Comparison of ENCODE assay signal across 34 mouse cellular contexts in the genomic region with DNA sequence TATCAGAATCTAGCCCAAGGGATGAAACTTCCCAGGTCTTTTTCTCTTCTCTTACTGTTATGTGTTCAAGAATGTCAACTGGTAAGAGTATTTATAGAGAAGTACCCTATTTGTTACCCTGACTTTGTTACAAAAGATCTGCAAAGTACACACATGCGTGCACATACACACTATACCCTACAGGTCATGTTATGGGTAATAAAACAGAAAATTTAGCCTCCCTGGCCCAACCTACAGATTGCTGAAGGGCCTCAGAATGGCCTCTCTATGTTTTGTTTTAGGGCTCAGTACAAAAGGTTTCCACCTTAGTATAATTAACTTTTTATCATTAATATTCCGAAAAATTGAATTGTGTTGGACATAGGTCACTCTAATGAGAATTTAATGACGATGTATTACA. TPM values are rescaled to one million over a fixed set of nuclear protein-coding genes. Genes with fewer than 3 reads are reported as not detected.
DNase-seq lines count a peak whose midpoint lies in the region; ATAC-seq lines count a peak whose summit lies in the region.
"Had no signal": no experiment of that assay in that cellular context is flagged by ENCODE, and none has a peak within 500 bp of the region (broad histone marks: within the 10 kb centered on the region; RNA-seq: fewer than 3 reads in every experiment).

No protein-coding gene starts in this region.

- H3K27me3 ChIP-seq in forebrain, embryonic 12.5 days, result no peaks in the 10 kb centered on the region
- no peaks in the 10 kb centered on the region for H3K27me3 ChIP-seq in forebrain, embryonic 16.5 days (replicated peaks; ENCODE audit: control insufficient read depth, insufficient read depth, low read length)
- H3K27me3 ChIP-seq in midbrain, embryonic 12.5 days, result no peaks in the 10 kb centered on the region
- H3K27me3 ChIP-seq in midbrain, embryonic 14.5 days (ENCODE audit: control insufficient read depth, insufficient read depth, low read length), result no peaks in the 10 kb centered on the region
- no peaks in the 10 kb centered on the region for H3K27me3 ChIP-seq in forebrain, embryonic 15.5 days
- H3K27me3 ChIP-seq in midbrain, embryonic 16.5 days (ENCODE audit: control insufficient read depth, insufficient read depth, low read depth, low read length), result no peaks in the 10 kb centered on the region
- H3K27me3 ChIP-seq: embryonic facial prominence, embryonic 15.5 days had no signal

- no peak overlapping the region for H3K27ac ChIP-seq in forebrain, embryonic 12.5 days
- H3K27ac ChIP-seq in forebrain, embryonic 16.5 days (ENCODE audit: low read length), result no peak overlapping the region
- no peak overlapping the region for H3K27ac ChIP-seq in midbrain, embryonic 12.5 days (replicated peaks)
- H3K27ac ChIP-seq in midbrain, embryonic 14.5 days (replicated peaks; ENCODE audit: low read depth, low read length), result no peak overlapping the region
- H3K27ac ChIP-seq in forebrain, embryonic 15.5 days (replicated peaks), result no peak overlapping the region
- H3K27ac ChIP-seq in midbrain, embryonic 16.5 days (ENCODE audit: low read length), result no peak overlapping the region
- H3K27ac ChIP-seq: embryonic facial prominence, embryonic 10.5 days; embryonic facial prominence, embryonic 15.5 days; liver, embryonic 14.5 days had no signal

- no peaks in the 10 kb centered on the region for H3K9me3 ChIP-seq in forebrain, embryonic 12.5 days
- no peaks in the 10 kb centered on the region for H3K9me3 ChIP-seq in forebrain, embryonic 16.5 days (ENCODE audit: control insufficient read depth, low read length)
- H3K9me3 ChIP-seq in midbrain, embryonic 12.5 days, result no peaks in the 10 kb centered on the region
- no peaks in the 10 kb centered on the region for H3K9me3 ChIP-seq in midbrain, embryonic 14.5 days (ENCODE audit: control insufficient read depth, low read length)
- no peaks in the 10 kb centered on the region for H3K9me3 ChIP-seq in forebrain, embryonic 15.5 days
- no peaks in the 10 kb centered on the region for H3K9me3 ChIP-seq in midbrain, embryonic 16.5 days (replicated peaks; ENCODE audit: control insufficient read depth, low read length, poor library complexity, severe bottlenecking)
- H3K9me3 ChIP-seq: embryonic facial prominence, embryonic 10.5 days; embryonic facial prominence, embryonic 15.5 days; G1E had no signal

- H3K36me3 ChIP-seq in forebrain, embryonic 12.5 days (replicated peaks), result no peaks in the 10 kb centered on the region
- H3K36me3 ChIP-seq in forebrain, embryonic 16.5 days (ENCODE audit: control insufficient read depth, insufficient read depth), result no peaks in the 10 kb centered on the region
- no peaks in the 10 kb centered on the region for H3K36me3 ChIP-seq in midbrain, embryonic 12.5 days
- no peaks in the 10 kb centered on the region for H3K36me3 ChIP-seq in midbrain, embryonic 14.5 days (ENCODE audit: control insufficient read depth, insufficient read depth, low read length)
- no peaks in the 10 kb centered on the region for H3K36me3 ChIP-seq in forebrain, embryonic 15.5 days
- no peaks in the 10 kb centered on the region for H3K36me3 ChIP-seq in midbrain, embryonic 16.5 days (ENCODE audit: control insufficient read depth, insufficient read depth, low read length)
- H3K36me3 ChIP-seq: embryonic facial prominence, embryonic 10.5 days; embryonic facial prominence, embryonic 15.5 days; G1E had no signal

- peak; percentile 12; the same call in 1 of the 2 replicates for ATAC-seq in forebrain, embryonic 12.5 days (ENCODE audit: low FRiP score)
- no peak for ATAC-seq in forebrain, embryonic 16.5 days
- ATAC-seq in midbrain, embryonic 12.5 days (ENCODE audit: low FRiP score, low read depth), result 0 out of 2 replicates have a peak, but pooled peaks have one; percentile 24
- no peak; the same call in 1 of the 2 replicates for ATAC-seq in midbrain, embryonic 14.5 days (ENCODE audit: low FRiP score, low TSS enrichment)
- ATAC-seq in forebrain, embryonic 15.5 days (replicated peaks), result 0 out of 2 replicates have a peak, but pooled peaks have one; percentile 23
- 0 out of 2 replicates have a peak, but pooled peaks have one; percentile 13 for ATAC-seq in midbrain, embryonic 16.5 days
- ATAC-seq: intestine, postnatal 0 days had no signal

- DNase-seq in midbrain, embryonic 14.5 days, result no peak
- no peak for DNase-seq in layer of hippocampus, postnatal 36 days
- DNase-seq: cerebellum, adult 8-10 months; cerebellum, postnatal 25 days; gastrocnemius, postnatal 36 days; heart, adult 18-20 months; heart, postnatal 36 days; kidney, adult 9 months; kidney, postnatal 10 days; liver; lung, embryonic 14.5 days; lung, postnatal 14 days; thymus, postnatal 4 days had no signal

- H3K4me2 ChIP-seq in forebrain, embryonic 12.5 days, result no peak overlapping the region
- no peak overlapping the region for H3K4me2 ChIP-seq in forebrain, embryonic 16.5 days (ENCODE audit: low read length)
- H3K4me2 ChIP-seq in midbrain, embryonic 12.5 days (replicated peaks), result no peak overlapping the region
- H3K4me2 ChIP-seq in midbrain, embryonic 14.5 days (ENCODE audit: low read length), result no peak overlapping the region
- no peak overlapping the region for H3K4me2 ChIP-seq in forebrain, embryonic 15.5 days (replicated peaks)
- H3K4me2 ChIP-seq in midbrain, embryonic 16.5 days (ENCODE audit: low read length), result no peak overlapping the region
- H3K4me2 ChIP-seq: embryonic facial prominence, embryonic 15.5 days; heart, embryonic 11.5 days; lung, embryonic 14.5 days had no signal

- H3K4me3 ChIP-seq in forebrain, embryonic 12.5 days (replicated peaks), result no peak overlapping the region
- H3K4me3 ChIP-seq in forebrain, embryonic 16.5 days (replicated peaks; ENCODE audit: low read length), result no peak overlapping the region
- no peak overlapping the region for H3K4me3 ChIP-seq in midbrain, embryonic 12.5 days
- H3K4me3 ChIP-seq in midbrain, embryonic 14.5 days (replicated peaks; ENCODE audit: low read depth, low read length), result no peak overlapping the region
- no peak overlapping the region for H3K4me3 ChIP-seq in forebrain, embryonic 15.5 days
- H3K4me3 ChIP-seq in midbrain, embryonic 16.5 days (ENCODE audit: low read depth, low read length), result no peak overlapping the region
- H3K4me3 ChIP-seq: embryonic facial prominence, embryonic 10.5 days; embryonic facial prominence, embryonic 15.5 days had no signal

- no peak overlapping the region for H3K9ac ChIP-seq in forebrain, embryonic 12.5 days
- H3K9ac ChIP-seq in forebrain, embryonic 16.5 days (replicated peaks; ENCODE audit: low read depth, low read length), result no peak overlapping the region
- no peak overlapping the region for H3K9ac ChIP-seq in midbrain, embryonic 12.5 days (replicated peaks)
- H3K9ac ChIP-seq in midbrain, embryonic 14.5 days (replicated peaks; ENCODE audit: low read length), result no peak overlapping the region
- no peak overlapping the region for H3K9ac ChIP-seq in forebrain, embryonic 15.5 days (replicated peaks)
- H3K9ac ChIP-seq in midbrain, embryonic 16.5 days (ENCODE audit: low read depth, low read length), result no peak overlapping the region
- H3K9ac ChIP-seq: embryonic facial prominence, embryonic 15.5 days; liver, embryonic 14.5 days; lung, embryonic 14.5 days had no signal

- no peaks in the 10 kb centered on the region; the same call in 1 of the 2 replicates for H3K4me1 ChIP-seq in forebrain, embryonic 12.5 days
- H3K4me1 ChIP-seq in forebrain, embryonic 16.5 days (replicated peaks; ENCODE audit: control insufficient read depth, insufficient read depth, low read length), result 0 out of 2 replicates have a peak, but pooled peaks cover 3% of the 10 kb centered on the region
- H3K4me1 ChIP-seq in midbrain, embryonic 12.5 days, result no peaks in the 10 kb centered on the region; the same call in 1 of the 2 replicates
- 0 out of 2 replicates have a peak, but pooled peaks cover 2% of the 10 kb centered on the region for H3K4me1 ChIP-seq in midbrain, embryonic 14.5 days (ENCODE audit: control insufficient read depth, insufficient read depth, low read length)
- peaks cover 10% of the 10 kb centered on the region; the same call in 1 of the 2 replicates for H3K4me1 ChIP-seq in forebrain, embryonic 15.5 days
- no peaks in the 10 kb centered on the region for H3K4me1 ChIP-seq in midbrain, embryonic 16.5 days (ENCODE audit: control insufficient read depth, insufficient read depth, low read length)
- H3K4me1 ChIP-seq: embryonic facial prominence, embryonic 10.5 days; embryonic facial prominence, embryonic 15.5 days had no signal

- 58% methylated on average over 3 of the region's 3 CpGs for WGBS in forebrain, embryonic 12.5 days
- 39% methylated on average over 3 of the region's 3 CpGs for WGBS in forebrain, embryonic 16.5 days
- 71% methylated on average over 3 of the region's 3 CpGs for WGBS in midbrain, embryonic 12.5 days
- WGBS in midbrain, embryonic 14.5 days, result 75% methylated on average over 3 of the region's 3 CpGs
- 39% methylated on average over 3 of the region's 3 CpGs for WGBS in forebrain, embryonic 15.5 days
- 78% methylated on average over 3 of the region's 3 CpGs for WGBS in midbrain, embryonic 16.5 days

RNA-seq across cellular contexts. Expression of a gene that starts 0.7 kb away (rescaled TPM):
- 0.09 TPM in 1 of 2 replicates, not detected in the other for polyA plus RNA-seq in forebrain, embryonic 12.5 days (2016; fragmentation: Nextera tagmentation; extraction: Ambion mirVana)
- not detected in 2 replicates for polyA plus RNA-seq in forebrain, embryonic 16.5 days (2015; fragmentation: Nextera tagmentation; extraction: Ambion mirVana)
- not detected in 2 replicates for polyA plus RNA-seq in midbrain, embryonic 12.5 days (2016; fragmentation: Nextera tagmentation; extraction: Ambion mirVana)
- not detected in 2 replicates for polyA plus RNA-seq in midbrain, embryonic 14.5 days (2014; fragmentation: Nextera tagmentation; extraction: Ambion mirVana)
- not detected in 2 replicates for polyA plus RNA-seq in forebrain, embryonic 15.5 days (2015; fragmentation: Nextera tagmentation; extraction: Ambion mirVana)
- not detected in 2 replicates for polyA plus RNA-seq in midbrain, embryonic 16.5 days (2015; fragmentation: Nextera tagmentation; extraction: Ambion mirVana)
- not detected for total RNA-seq in layer of hippocampus, postnatal 36 days (2021)
- total RNA-seq: gastrocnemius, adult 18-20 months; heart, adult 18-20 months; heart, postnatal 36 days; left cerebral cortex, postnatal 14 days had no signal
- polyA plus RNA-seq: embryonic facial prominence, embryonic 10.5 days; embryonic facial prominence, embryonic 15.5 days; frontal cortex, adult 2 months; G1E; heart, embryonic 11.5 days; heart, embryonic 16.5 days; intestine, postnatal 0 days; large intestine, adult 2 months; limb, embryonic 11.5 days; liver, embryonic 14.5 days; lung, embryonic 14.5 days; small intestine, adult 2 months; stomach, embryonic 14.5 days; testis, adult 2 months; thymus, postnatal 0 days had no signal

Comparison
In these comparisons a context has a peak if more than half of its experiments do, and no peak if none do; other contexts are left out.
1. ATAC-seq: peak in forebrain, embryonic 12.5 days (single experiment), midbrain, embryonic 12.5 days (single experiment), forebrain, embryonic 15.5 days (single experiment) and midbrain, embryonic 16.5 days (single experiment); none in forebrain, embryonic 16.5 days (single experiment) and midbrain, embryonic 14.5 days (single experiment).